Mouse (Mus musculus): ENCODE data around the gene Cbl.

- TF ChIP-seq CTCF (IDR thresholded peaks at IDR 0.05; ENCODE audit: borderline replicate concordance, extremely low read depth, insufficient read depth, insufficient read length) (no peak), POLR2A (IDR thresholded peaks at IDR 0.05; ENCODE audit: borderline replicate concordance, extremely low read depth, insufficient read depth, insufficient read length, poor library complexity, severe bottlenecking) (no peak)
These were observed 39.8 kb downstream of the Cbl start for GRCm38 (mm10) chr9:44194000-44194399.
